Mouse (Mus musculus): ENCODE measurements around the gene Zdbf2.

DNA sequence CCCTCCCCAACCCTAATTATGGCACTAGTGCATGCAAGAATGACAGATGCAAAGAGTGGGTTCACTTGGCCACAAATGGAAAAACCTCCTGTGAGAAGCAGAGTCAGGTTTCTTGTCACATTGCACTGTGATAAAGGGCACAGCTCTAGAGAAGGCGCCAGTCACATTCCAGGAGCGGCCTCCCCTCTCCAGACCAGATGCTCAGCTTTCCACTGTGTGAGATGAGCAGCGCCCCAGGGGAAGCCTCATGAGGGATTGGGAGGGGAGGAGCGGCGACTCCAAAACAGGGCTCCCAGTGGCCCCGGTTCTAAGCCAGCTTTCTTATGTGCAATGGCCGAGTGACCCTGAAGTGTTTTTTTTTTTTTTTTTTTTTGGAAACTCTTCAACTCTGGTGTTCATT is 47.2 kb upstream of the Zdbf2 start:
- TF ChIP-seq GATA1 (IDR thresholded peaks at IDR 0.05; ENCODE audit: borderline replicate concordance, low read length) (no peak), FLI1 (IDR thresholded peaks at IDR 0.05; ENCODE audit: low read length) (no peak)
